Comparison of ENCODE assay signal across 25 mouse cellular contexts in the genomic region with DNA sequence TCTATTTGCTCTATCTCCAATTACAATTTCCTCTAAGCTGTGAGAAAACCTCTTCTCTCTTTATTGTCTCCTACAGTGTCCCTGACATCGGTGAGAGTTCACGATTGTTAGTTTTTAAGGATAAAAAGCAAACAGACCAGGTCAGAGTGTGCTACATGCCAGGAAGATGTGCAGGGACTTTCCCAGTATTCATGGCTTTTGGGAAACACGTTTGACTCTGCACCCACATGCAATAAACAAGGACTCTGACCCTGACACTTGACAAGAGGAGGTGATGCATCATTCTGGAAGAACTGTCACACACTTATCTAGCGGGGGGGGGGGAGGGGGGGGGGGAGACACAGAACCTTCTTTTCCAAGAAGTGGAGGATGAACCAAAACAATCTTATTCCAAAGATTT. TPM values are rescaled to one million over a fixed set of nuclear protein-coding genes. Genes with fewer than 3 reads are reported as not detected.
DNase-seq lines count a peak whose midpoint lies in the region; ATAC-seq lines count a peak whose summit lies in the region.
"Had no signal": no experiment of that assay in that cellular context is flagged by ENCODE, and none has a peak within 500 bp of the region (broad histone marks: within the 10 kb centered on the region; RNA-seq: fewer than 3 reads in every experiment).

No protein-coding gene starts in this region.

- ATAC-seq in liver, embryonic 15.5 days (ENCODE audit: insufficient read depth) = 0 out of 2 replicates have a peak, but pooled peaks have one; percentile 31
- ATAC-seq in liver, embryonic 11.5 days (replicated peaks; ENCODE audit: low FRiP score) = no peak
- ATAC-seq: CD4-positive, CD25-positive, alpha-beta regulatory T cell, adult 4 months; forebrain, embryonic 13.5 days; forebrain, embryonic 16.5 days; hindbrain, postnatal 0 days; inflammation-experienced regulatory T-cells, adult 6 months had no signal

- peak; percentile 18 for DNase-seq in adrenal gland, postnatal 10 days
- no peak for DNase-seq in adrenal gland, postnatal 4 days (ENCODE audit: low spot score in 2 of 2)
- DNase-seq in liver, embryonic 11.5 days (ENCODE audit: low spot score) = no peak
- peak; percentile 13 to 15 for DNase-seq in adrenal gland, postnatal 36 days
- no peak for DNase-seq in left cerebral cortex, adult 18-20 months (ENCODE audit: low spot score in 2 of 2)
- DNase-seq: cerebellum, adult 18-20 months; cerebellum, adult 9-10 months; cerebellum, postnatal 14 days; gastrocnemius, postnatal 10 days; gastrocnemius, postnatal 36 days; heart, adult 2 months; heart, postnatal 14 days; heart, postnatal 4 days had no signal

- H3K4me3 ChIP-seq in liver, embryonic 15.5 days (replicated peaks) = no peak overlapping the region
- no peak overlapping the region for H3K4me3 ChIP-seq in liver, embryonic 11.5 days (ENCODE audit: low read depth, low read length)
- H3K4me3 ChIP-seq: forebrain, embryonic 10.5 days; forebrain, embryonic 13.5 days; heart, adult 2 months; heart, embryonic 10.5 days; heart, embryonic 13.5 days had no signal

- H3K27ac ChIP-seq in liver, embryonic 15.5 days (replicated peaks) = no peak overlapping the region
- no peak overlapping the region for H3K27ac ChIP-seq in liver, embryonic 11.5 days (ENCODE audit: low read depth, low read length)
- H3K27ac ChIP-seq: forebrain, embryonic 10.5 days; forebrain, embryonic 13.5 days; heart, adult 2 months; heart, embryonic 10.5 days; heart, embryonic 13.5 days; hindbrain, embryonic 14.5 days; hindbrain, postnatal 0 days had no signal

- H3K4me1 ChIP-seq in liver, embryonic 15.5 days (replicated peaks) = no peaks in the 10 kb centered on the region
- H3K4me1 ChIP-seq in liver, embryonic 11.5 days (replicated peaks; ENCODE audit: control insufficient read depth, insufficient read depth, low read length) = no peaks in the 10 kb centered on the region

- 13% methylated on average over 3 of the region's 4 CpGs for WGBS in liver, embryonic 15.5 days (ENCODE audit: insufficient replicate concordance)
- WGBS in liver, embryonic 11.5 days = 32% methylated on average over 3 of the region's 4 CpGs

- no peaks in the 10 kb centered on the region for H3K9me3 ChIP-seq in liver, embryonic 15.5 days (replicated peaks)
- no peaks in the 10 kb centered on the region for H3K9me3 ChIP-seq in liver, embryonic 11.5 days (ENCODE audit: control insufficient read depth, low read length)
- H3K9me3 ChIP-seq: forebrain, embryonic 10.5 days; forebrain, embryonic 13.5 days; heart, embryonic 10.5 days; heart, embryonic 13.5 days had no signal

- H3K4me2 ChIP-seq in liver, embryonic 15.5 days = no peak overlapping the region
- H3K4me2 ChIP-seq in liver, embryonic 11.5 days = no peak overlapping the region
- H3K4me2 ChIP-seq: forebrain, embryonic 13.5 days; heart, embryonic 13.5 days; hindbrain, embryonic 14.5 days had no signal

- no peaks in the 10 kb centered on the region for H3K36me3 ChIP-seq in liver, embryonic 15.5 days (replicated peaks)
- no peaks in the 10 kb centered on the region for H3K36me3 ChIP-seq in liver, embryonic 11.5 days (ENCODE audit: control insufficient read depth, insufficient read depth, low read length)
- H3K36me3 ChIP-seq: forebrain, embryonic 10.5 days; heart, embryonic 10.5 days; heart, embryonic 13.5 days had no signal

- H3K9ac ChIP-seq in liver, embryonic 15.5 days = no peak overlapping the region
- H3K9ac ChIP-seq in liver, embryonic 11.5 days (ENCODE audit: low read depth, low read length) = no peak overlapping the region
- H3K9ac ChIP-seq: forebrain, embryonic 13.5 days; heart, embryonic 13.5 days; hindbrain, embryonic 14.5 days had no signal

- no peaks in the 10 kb centered on the region for H3K27me3 ChIP-seq in liver, embryonic 15.5 days
- H3K27me3 ChIP-seq in liver, embryonic 11.5 days (replicated peaks; ENCODE audit: control insufficient read depth, insufficient read depth, low read length) = no peaks in the 10 kb centered on the region

RNA-seq across cellular contexts. Expression of gene Rgs4, which starts 5.0 kb away (rescaled TPM):
- 10 to 100 TPM; 32.8 to 38.5 TPM for total RNA-seq in adrenal gland, postnatal 10 days (2021)
- total RNA-seq in adrenal gland, postnatal 4 days (2021) = 10 to 100 TPM; 52.7 to 55.5 TPM
- 0.20 TPM in 2 replicates for polyA plus RNA-seq in liver, embryonic 15.5 days (2015; fragmentation: Nextera tagmentation; extraction: Ambion mirVana)
- polyA plus RNA-seq in liver, embryonic 11.5 days (2014; fragmentation: Nextera tagmentation; extraction: Ambion mirVana) = 0.95 and 1.4 TPM in 2 replicates
- 10 to 100 TPM; 45.0 to 55.9 TPM for total RNA-seq in adrenal gland, postnatal 36 days (2021)
- 100 to 1,000 TPM; 364 to 379 TPM for total RNA-seq in left cerebral cortex, adult 18-20 months (2021)
- total RNA-seq: granulocyte monocyte progenitor cell, adult 5-6 weeks; MEL had no signal
- polyA plus RNA-seq: CD4-positive, CD25-positive, alpha-beta regulatory T cell, adult 4 months; inflammation-experienced regulatory T-cells, adult 6 months had no signal

Comparison
In these comparisons a context has a peak if more than half of its experiments do, and no peak if none do; other contexts are left out.
1. DNase-seq: peak in adrenal gland, postnatal 10 days (single experiment) and adrenal gland, postnatal 36 days (2 of 2); none in adrenal gland, postnatal 4 days (0 of 2), liver, embryonic 11.5 days (single experiment) and left cerebral cortex, adult 18-20 months (0 of 2).
2. RNA of gene Rgs4, which starts 5.0 kb away (total RNA-seq): 364 to 379 TPM in left cerebral cortex, adult 18-20 months; 45.0 to 55.9 TPM in adrenal gland, postnatal 36 days, 52.7 to 55.5 TPM in adrenal gland, postnatal 4 days and 32.8 to 38.5 TPM in adrenal gland, postnatal 10 days; every median in the first group is over 4 times any median in the second.